Mouse (Mus musculus): Measurements from ENCODE around the gene Ypel5. TPM values are rescaled to one million over a fixed set of nuclear protein-coding genes. Genes with fewer than 3 reads are reported as not detected.

Ypel5 gene
- polyA plus RNA-seq (2014; fragmentation: Illumina TruSeq; extraction: RNeasy Lipid Tissue Mini Kit (QIAGEN cat#74804); ENCODE audit: low read depth, low replicate concordance): 65.0 TPM

DNA sequence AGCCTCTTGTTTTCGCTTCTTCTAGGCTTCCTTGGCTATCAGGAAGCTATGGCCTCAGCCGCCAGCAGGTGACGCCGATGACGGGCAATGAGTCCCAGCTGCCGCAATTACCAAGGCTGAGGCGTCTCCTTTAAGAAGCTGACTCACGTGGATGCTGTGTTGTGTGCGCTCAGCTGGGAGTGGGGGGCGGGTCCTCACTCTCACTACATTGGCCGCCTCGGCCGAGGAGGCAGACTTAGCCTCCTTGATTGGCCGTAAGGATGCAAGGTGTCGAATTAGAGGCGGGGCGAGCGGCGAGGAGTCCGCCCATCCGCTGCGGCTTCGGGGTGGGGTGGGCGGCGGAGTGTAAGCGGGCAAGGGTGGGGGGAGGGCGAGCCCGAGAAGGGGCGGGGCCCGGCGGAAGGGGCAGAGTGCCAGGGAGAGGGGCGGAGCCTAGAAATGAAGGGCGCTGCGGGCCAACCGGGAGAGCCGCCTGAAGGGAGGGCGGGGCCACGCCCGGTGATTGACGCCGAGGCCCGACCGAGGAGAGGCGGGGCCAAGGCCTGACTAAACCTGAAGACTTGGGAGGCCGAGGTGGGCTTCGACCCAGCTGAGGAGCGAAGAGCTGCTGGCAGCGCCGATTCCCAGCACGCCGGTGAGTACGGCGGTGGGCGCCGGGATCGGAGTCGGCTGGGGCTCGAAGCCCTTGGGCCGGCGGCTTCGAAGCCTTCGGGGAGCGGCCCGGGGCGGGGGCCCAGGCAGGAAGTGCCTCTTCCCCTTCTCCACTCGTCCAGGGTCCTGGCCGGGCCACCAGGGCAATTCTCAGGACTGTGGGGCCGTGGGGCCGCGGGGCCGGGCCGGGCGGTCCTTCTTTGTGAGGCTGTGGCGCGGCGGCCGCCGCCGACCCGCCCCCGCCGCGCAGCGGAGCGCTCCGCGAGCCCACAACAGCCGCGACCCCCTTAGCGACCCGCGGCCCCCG is at the start of gene Ypel5:
Gene Ypel5 (plus strand): TSS at position 296 of the 958 bp plus-strand sequence.

Other genes with a start within 250 kb of the Ypel5 start
- not detected for gene Alk, start 231.8 kb upstream of the Ypel5 start, polyA plus RNA-seq (2014; fragmentation: Illumina TruSeq; extraction: RNeasy Lipid Tissue Mini Kit (QIAGEN cat#74804); ENCODE audit: low read depth, low replicate concordance)
- gene Lbh, start 81.9 kb downstream of the Ypel5 start, polyA plus RNA-seq (2014; fragmentation: Illumina TruSeq; extraction: RNeasy Lipid Tissue Mini Kit (QIAGEN cat#74804); ENCODE audit: low read depth, low replicate concordance): 52.2 TPM

Measured in adipose tissue, adult 10 weeks (tissue).